Mouse (Mus musculus): Measurements from ENCODE around the gene Uts2b.
A peak's percentile ranks its signal among the peaks of the same experiment; 100 is the strongest.

Gene Uts2b

DNA sequence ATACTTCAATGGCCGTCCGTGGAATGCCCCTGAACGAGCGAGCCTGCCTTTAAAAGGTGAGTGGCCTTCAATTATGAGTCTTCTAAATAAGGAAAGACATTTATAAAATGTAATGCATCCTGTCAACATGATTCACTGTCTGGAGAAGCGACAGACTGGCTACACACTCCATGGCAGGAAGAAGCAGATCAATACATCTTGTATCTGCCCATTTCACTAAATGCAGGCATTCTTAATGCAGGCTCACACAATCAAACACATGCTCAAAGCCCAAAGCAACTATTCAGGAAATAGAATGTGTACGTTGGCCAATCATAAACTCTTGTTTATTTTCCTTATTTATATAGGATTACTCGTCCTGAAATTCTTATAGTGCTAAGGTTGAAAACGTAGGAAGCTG is at the start of gene Uts2b:
TSS of gene Uts2b (minus strand) at position 49 of the 400 bp plus-strand sequence.
- DNase-seq (ENCODE audit: low read depth, low spot score) = no peak

DNA sequence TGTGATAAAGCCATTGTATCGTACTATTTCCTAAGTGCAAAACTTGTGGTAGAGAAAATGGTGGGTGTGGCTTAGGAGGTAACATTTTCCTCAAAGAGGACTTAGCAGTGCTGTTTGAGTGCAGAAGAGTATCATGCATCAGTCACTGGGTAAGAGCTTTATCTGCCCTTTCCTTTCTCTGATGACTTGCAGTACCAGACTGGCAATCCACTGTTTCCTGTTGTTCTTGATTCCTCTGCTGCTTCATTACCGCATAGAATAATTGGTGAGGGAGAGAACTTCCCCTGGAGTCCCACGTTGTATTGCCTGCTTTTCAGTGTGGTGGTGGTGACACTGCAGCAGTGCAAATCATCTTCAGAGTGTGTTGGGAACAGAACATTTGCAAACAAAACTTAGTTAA is 47.6 kb upstream of the Uts2b start:
- DNase-seq (ENCODE audit: low read depth, low spot score) = no peak

- DNase-seq (ENCODE audit: low read depth, low spot score) = no peak
Measured at GRCm38 (mm10) chr16:27416937-27417584, 47.0 kb upstream of the Uts2b start.

GRCm38 (mm10) chr16:27404107-27404506 is 34.1 kb upstream of the Uts2b start:
- no peak for DNase-seq (ENCODE audit: low read depth, low spot score)

DNA sequence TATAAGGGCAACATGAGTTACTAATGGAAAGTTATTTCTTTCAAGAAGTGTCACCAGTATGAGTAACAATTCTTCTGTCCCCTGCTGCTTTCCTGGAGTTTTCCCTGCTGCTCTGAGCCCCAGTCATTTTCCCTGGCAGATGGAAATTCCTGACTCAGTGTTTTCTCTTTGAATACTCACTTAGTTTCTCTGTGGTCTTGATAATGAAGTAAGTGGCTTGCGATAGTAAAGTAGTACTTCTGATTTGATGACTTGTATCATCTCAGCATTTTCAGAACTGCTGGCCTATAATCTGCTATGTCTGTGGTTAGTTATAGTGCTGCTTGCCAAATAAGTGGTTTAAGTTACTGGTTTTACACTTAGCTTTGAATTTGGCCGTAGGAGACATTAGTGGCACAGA is 31.5 kb upstream of the Uts2b start:
- DNase-seq (ENCODE audit: low read depth, low spot score) = no peak

- DNase-seq (ENCODE audit: low read depth, low spot score) = no peak
Measured at GRCm38 (mm10) chr16:27399719-27400253, 29.7 kb upstream of the Uts2b start.

DNA sequence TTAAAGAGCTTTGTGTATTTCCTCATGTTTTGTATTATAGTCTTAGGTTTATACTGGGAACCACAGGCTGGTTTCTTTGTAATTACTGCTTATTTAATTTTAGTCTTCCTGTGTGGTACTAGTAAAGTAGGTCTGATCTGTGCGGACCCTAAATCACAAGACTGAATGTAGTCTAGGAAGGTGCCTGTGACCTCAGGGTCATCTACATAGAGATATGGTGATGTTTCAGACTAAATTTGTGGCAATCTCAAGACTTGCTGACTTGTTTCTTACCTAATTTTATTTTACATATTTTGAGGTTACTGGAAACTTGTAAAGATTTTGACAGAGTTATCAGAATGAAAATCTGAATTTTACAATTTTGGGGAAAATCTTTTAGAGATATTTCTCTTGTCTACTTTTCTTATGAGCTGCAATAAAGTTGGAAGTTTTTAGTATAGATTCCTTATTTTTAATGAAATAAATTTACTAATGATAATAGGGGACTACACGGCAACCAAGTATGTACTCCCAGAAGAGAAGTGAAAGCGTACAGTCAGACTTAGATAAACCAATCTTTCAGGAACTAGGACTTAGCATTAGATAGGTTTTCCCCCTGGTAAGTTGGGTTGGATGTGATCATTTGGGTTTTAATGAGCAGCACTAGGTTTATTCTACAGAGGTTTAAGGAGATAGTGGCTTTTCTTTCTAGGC is 29.1 kb upstream of the Uts2b start:
- no peak for DNase-seq (ENCODE audit: low read depth, low spot score)

- DNase-seq (ENCODE audit: low read depth, low spot score) = no peak
Measured at GRCm38 (mm10) chr16:27396951-27397350, 26.9 kb upstream of the Uts2b start.

GRCm38 (mm10) chr16:27395251-27396037 is 25.4 kb upstream of the Uts2b start:
- DNase-seq (ENCODE audit: low read depth, low spot score) = no peak

GRCm38 (mm10) chr16:27391845-27392244 is 21.8 kb upstream of the Uts2b start:
- DNase-seq (ENCODE audit: low read depth, low spot score) = no peak

- no peak for DNase-seq (ENCODE audit: low read depth, low spot score)
Measured at GRCm38 (mm10) chr16:27390306-27390705, 20.3 kb upstream of the Uts2b start.

DNA sequence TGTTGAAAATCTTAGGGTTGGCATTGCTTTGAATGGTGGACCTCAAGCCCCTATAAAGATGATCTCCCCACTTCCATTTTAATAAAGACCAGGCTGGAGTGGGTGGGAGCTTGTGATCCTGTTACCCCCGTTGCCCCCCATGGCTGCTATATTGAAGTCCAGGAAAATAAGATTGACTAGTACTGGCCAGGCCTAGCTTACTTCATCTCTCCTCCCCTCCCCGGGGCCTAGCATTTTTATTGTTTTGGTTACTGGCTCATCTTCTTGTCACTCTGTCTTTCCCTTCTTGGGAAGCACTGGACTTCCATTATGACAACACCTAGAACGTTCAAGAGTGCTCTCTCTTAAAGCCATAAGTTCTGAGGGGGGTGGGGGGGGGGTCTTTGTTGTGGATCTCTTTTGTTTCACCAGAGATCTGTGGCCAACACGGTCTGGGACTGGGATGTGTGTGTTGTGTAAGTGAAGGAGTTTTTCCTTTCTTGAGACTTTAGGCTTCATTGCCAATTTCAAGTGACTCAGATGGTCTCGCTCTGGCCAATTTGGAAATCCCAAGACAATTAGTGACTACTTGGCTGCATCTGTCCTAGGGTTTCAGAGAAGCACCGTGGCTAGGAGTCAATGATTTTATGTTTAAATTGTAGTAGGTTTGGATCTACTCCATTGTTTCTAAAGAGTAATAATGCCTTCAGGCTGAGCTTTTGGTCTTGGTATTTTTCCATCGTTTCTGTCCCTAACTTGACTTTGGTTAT is 19.7 kb upstream of the Uts2b start:
- peak; percentile 29 for DNase-seq (ENCODE audit: low read depth, low spot score)

DNA sequence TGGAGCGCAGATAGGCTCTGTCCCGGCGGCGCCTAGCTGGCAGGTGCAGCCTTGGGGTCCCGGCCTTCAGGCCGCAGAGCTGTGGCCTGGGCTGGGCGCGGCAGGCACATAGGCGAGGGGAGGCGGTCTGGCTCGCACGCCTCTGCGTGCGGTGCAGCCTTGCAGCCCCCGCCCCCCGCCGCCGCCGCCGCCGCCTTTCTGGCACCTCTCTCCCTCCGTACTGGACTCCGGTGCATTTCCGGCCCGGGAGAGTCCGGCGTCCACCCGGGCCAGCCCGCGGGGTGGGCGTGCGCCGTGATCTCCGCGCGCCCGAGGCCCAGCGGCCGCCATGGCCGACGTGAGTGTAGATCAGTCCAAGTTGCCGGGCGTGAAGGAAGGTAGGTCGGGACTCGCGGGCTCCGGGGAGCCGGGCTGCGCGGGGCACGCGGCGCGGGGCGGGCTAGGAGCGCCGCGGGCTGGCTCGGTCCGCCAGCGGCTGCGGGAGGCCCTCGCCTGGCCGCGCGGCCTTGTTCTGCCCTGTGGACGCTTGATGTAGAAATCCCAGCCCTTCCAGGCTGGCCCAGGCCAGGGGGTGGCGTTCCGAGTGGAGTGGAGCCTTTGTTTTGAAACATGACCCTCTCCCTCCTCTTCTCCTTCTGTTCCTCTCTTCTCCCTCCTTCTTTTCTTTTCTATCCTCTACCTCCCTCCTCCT is 18.9 kb upstream of the Uts2b start, which contains the start of gene Ccdc50:
TSS of gene Ccdc50 (plus strand) at position 109 of the 691 bp plus-strand sequence.
- peak; percentile 78 for DNase-seq (ENCODE audit: low read depth, low spot score)

DNA sequence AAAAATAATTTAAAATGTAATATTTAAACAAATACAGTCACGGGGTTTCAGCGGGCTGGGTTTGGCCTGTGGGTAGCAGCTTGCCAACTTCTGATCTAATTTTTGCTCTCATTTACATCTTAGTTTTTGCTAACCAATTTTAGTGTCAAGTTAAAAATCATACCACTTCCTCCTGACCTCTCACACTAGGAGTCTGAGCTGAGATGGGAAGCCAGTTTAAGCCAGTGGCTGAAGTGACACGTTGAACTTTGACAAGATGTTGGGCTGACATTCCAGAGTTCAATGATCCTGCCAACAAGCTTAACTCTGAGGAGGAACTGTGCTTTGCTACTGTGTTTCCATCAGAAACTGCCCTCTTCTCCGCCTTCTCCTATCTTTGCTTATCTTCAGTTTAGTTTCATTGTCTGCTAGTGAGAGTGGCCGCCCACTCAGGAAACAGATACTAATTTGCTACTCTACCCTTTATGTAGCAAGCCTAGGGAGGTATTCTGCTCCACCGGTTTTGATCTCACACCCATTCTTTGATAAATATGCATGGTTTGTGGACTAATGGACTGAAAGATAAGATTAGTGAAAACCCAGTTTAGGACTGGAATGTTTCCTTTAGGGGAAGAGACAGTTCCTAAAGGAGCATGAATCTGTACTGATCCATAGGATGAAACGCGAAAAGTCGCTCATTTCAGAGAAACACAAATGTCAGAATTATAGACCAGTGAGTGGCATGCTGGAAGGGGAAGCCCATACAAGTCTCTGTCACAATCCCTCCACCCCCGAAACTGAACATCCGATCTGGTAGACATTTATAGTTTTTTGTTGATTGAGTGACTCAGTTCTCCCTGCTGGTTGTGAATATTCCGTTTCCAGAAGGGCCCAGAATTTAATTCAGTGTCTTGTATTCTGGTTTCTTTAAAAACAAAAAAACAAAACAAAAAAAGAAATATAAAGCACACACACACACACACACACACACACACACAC is 17.9 kb upstream of the Uts2b start:
- no peak for DNase-seq (ENCODE audit: low read depth, low spot score)

DNA sequence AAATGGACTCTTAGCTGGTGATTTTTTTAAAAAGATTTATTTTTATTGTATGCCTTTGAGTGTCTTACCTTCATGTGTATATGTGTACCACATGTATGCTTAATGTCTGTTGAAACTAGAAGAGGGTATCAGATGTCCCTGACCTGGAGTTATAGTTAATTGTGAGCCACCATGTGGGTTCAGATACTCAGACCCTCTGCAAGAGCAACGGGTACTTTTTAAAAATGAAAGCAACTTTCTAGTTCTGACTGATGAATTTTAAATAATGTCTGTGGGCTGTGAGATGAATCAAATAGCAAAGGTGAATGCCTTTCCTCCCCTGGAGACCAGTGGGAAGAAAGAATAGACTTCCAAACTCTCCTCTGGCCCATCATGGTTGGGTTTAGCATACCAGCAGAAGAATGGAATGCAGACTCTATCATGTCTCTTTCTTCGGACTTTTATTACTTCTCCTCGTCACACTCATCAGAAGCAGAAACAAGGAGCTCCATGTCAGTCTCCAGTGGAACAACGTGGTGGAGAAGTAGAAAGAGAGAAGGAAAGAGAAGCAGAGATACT is 16.9 kb upstream of the Uts2b start:
- no peak for DNase-seq (ENCODE audit: low read depth, low spot score)

- DNase-seq (ENCODE audit: low read depth, low spot score) = no peak
Measured at GRCm38 (mm10) chr16:27385649-27386048, 15.6 kb upstream of the Uts2b start.

DNA sequence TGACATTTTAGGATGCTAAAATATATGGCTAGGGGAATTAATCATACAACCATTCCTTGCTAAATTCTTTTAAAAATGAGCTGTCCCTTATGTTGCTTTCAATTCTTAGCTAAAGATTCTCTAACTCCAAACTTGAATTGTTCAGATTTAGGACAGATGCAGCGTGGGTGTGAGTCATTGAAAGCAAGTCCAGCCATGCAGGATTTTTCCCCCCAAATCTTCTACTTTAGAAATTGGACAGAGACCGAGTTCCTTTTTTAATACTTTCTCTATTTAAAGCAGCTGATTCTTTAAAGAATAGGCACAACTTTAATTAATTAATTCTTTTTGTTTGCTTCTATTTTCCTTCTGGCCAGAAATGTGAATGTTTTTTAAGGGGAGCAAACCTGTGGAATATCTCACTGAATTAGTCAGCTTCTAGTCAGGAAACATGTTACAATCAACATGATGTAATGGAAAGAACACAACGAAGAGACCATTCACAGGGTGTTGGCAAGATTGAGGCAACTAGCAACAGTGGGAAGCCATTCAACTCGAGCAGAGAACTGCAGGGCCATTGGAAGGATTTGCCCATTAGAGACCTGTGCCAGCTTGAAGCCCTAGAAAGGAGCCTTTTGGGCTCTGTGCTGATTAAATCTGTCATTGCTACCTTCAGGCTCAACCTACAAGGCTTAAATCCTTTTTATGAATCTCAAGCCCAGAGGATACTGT is 15.0 kb upstream of the Uts2b start:
- DNase-seq (ENCODE audit: low read depth, low spot score) = no peak

DNA sequence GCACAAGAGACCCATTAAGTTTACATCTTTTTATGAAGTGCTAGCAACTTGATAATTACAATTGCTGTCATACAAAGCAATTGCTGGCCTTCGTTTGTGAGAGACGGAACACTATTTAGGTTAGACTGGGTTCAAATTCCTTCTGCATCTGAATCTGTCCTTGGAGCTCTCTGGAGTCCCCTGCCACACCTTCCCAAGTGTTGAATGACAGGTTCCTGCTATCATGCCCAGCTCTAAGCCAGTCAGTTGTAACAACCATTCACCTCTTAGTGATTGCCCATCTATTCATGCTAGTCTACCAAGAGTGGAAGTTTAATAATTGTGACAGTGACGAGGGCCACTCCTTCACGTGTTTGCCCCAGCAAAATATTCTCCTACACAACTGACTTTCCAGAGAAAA is 12.2 kb upstream of the Uts2b start:
- DNase-seq (ENCODE audit: low read depth, low spot score) = no peak

- DNase-seq (ENCODE audit: low read depth, low spot score) = no peak
Measured at GRCm38 (mm10) chr16:27376556-27376955, 6.5 kb upstream of the Uts2b start.
